Mouse (Mus musculus) megakaryocyte, adult 5-6 weeks (primary cell): ENCODE measurements around the gene Dok4. TPM values are rescaled to one million over a fixed set of nuclear protein-coding genes. Genes with fewer than 3 reads are reported as not detected.

Source experiments
- ATAC-seq: 2 replicates; pipeline ENCODE4 v1.8.0; 2016; ENCODE audit warnings: mild to moderate bottlenecking, inconsistent platforms; ENCODE audit not compliant: poor library complexity, severe bottlenecking
- total RNA-seq, 2 experiments: library from RNA; stranded (forward) in 1 of 2; stranded (reverse) in 1 of 2; fragments of 153-499, 151-499 nt in 1 of 2; fragments of 221-1000, 200-1000 nt in 1 of 2; gene quantifications; 2 replicates each; pipeline versions ENCODE4 v1.2.3 to v1.2.4; 2015 to 2017

Gene Dok4
- total RNA-seq (2015) (0.75 TPM in 1 of 2 replicates, not detected in the other), total RNA-seq (2017) (0.69 and 0.92 TPM in 2 replicates)

DNA sequence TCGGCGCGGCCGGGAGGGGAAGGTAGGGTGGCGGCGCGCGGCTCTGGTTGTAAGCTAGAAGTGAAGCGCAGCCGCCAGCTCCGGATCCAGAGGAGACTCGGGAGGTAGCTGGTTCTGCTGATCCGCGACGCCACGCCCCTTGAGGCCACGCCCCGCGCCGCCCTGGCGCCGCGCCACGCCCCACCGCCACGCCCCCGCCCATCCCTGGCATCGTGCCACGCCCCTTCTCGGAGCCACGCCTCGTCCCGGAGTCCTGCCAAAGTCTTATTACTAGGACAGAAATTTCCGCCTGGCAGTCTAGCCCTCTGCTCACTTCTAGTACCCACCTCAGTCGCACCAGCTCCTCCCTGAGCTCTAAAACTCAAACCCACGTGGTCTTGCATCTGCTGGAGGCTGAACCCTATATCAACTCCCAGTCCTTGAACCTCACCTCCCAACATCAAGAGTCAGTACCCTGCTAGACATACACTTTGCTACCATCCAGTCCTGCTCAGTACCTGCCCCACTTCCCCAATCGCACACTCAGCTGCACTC lies at the start of gene Dok4:
TSS of gene Dok4 (minus strand) at position 134 of the 534 bp plus-strand sequence.
- ATAC-seq, result peak; percentile 83

DNA sequence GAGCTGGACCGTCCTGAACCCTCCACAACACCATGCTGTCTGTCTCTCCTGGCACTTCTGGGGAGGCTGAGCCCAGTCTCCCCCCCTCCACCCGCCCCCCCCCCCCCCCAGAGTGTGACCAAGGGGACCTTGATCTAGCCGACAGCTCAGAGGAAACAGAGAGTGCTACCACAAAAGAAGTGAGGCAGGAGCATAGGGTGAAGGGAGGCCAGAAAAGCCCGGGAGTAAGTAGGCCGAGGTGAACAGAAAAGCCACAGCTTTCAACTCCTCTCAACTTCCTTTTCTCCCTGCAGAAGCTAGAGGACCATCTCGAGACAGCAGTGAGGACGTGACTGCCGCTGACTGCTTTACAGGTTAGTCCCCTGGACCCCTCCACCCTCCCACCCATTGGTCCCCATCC lies 47.3 kb upstream of the Dok4 start, which contains the start of gene Adgrg5:
TSS of gene Adgrg5 (plus strand) at position 290 of the 400 bp plus-strand sequence.
- peak; percentile 37 for ATAC-seq

GRCm38 (mm10) chr8:94922602-94923001 lies 46.5 kb upstream of the Dok4 start:
- ATAC-seq, result peak; percentile 26; the same call in 1 of the 2 replicates

- ATAC-seq, result no peak
Measured at GRCm38 (mm10) chr8:94922176-94922575, 46.0 kb upstream of the Dok4 start.

DNA sequence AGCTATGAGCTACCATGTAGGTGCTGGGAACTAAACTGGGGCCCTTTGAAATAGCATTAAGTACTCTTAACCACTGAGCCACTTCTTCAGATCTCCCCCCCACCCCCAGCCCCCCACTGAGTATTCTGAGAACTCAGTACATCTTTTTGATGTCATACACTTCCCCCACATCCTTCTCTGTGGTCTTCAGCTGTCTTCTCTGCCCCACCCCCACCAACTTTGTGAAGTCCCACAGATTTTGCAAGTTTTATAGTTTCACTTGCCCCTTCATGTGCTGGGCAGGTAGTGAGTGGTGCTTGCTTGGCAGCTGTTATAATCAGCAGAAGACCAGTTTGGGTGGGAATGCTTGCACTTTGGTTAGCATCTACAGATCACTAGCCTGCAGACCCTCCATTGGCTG lies 43.1 kb upstream of the Dok4 start:
- ATAC-seq, result peak; percentile 38

DNA sequence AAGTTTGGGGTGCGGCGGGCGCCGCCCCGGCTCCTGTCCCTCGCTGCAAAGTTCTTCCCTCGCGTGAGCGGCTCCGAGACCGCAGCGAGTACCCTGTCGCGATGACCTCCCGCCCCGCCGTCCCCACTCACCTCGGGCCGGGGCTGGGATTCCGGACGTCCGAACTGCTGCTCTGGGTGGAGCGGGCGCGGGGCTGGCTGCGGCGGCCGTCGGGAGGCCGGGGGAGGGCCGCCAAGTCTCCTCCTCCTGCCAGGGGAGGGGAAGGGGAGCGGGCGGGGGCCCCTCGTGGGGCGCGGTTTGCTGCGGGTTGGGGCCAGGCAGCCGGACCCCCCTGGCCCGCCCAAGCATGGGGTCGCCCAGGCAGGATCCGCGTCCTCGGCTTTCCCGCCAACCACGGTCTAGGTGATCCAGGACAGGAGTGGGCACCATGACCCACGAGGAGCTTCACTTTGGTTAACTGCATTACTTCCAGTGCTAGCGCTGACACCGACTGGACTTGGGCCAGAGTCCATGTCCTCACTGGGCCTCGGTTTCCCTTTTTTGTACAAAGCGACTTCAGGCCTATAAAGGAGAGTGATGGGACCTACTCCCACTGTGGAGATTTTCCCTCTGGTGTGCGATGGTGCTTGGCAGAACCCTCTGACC lies 41.8 kb upstream of the Dok4 start, which contains the start of gene Ccdc102a:
TSS of gene Ccdc102a (minus strand) at position 248 of the 645 bp plus-strand sequence.
- ATAC-seq, result no peak

DNA sequence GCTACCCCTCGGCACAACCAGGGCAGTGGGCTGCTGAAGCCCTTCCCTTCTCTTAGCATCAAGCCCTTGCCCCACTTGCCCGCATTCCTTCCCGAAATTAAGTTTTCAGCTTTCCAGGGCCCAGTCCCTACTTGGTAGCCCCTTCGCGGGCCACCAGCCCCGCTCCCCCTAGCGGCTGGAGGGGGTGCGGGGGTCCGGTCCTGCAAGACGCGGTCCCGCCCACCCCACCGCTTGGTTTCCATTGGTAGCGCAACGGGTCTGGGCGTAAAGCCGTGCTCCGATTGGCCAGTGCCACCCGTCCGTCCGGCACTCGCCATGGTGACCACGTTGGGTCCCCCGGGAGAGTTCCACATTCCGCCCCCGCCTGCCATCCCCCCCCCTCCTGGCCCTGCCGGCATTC lies 41.2 kb upstream of the Dok4 start:
- ATAC-seq, result peak; percentile 90

GRCm38 (mm10) chr8:94916960-94917324 lies 40.8 kb upstream of the Dok4 start:
- ATAC-seq, result no peak

GRCm38 (mm10) chr8:94916311-94916959 lies 40.3 kb upstream of the Dok4 start:
- no peak for ATAC-seq

DNA sequence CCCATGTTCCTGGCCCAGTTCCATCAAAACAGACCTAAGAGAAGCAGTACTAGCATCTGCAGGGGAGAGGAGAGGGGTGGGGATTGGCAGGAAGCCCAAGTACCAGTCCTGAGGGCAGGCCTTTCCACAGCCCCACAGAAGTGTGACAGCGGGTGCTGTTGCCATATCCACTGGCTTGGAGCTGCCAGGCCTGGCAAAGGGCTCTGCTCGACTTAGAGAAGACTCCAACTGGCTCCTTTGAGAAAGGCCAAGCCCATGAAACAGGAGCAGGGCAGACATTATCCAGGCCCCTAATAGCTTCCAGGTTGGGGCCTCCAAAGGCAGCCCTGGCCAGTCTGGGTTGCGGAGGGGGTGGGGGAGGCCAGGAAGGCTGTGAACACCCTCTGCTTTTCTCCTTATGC lies 38.6 kb upstream of the Dok4 start:
- no peak for ATAC-seq

DNA sequence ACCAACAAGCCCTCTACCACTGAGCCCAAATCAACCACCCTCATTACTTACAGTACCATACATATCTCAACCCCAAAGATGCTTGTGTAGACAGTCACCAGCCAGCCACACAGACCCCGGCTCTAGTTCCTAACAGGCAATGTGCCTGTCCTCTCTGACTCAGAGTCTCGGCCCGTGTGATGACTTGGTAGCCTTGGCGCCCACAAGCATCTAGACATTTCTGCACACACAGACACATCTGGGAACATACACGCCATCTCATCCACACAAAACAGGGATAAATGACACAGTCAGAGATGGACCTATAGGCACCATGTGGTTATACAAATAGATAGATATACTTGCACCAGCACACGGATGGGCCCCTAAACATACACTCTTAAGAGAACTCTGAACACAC lies 38.1 kb upstream of the Dok4 start:
- ATAC-seq, result no peak

GRCm38 (mm10) chr8:94913061-94913660 lies 37.0 kb upstream of the Dok4 start:
- no peak for ATAC-seq

DNA sequence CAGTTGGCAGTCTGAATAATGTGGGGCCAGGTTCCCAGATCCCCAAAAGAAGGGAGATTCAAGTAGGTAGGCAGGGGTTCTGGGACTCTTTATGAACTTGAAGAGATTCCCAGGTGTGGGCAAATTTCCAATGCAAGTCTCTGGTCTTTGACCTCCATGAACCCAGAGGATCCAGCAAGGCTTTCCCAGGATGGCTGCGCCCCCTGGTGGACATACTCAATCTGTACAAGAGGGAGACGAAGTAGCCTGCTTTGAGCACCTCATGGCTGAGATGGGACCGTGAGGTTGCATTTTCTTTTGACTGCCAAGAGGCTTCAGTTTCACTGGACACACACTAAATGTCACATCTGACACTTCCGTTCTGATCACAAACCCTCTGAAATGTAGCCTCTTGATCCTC lies 32.7 kb upstream of the Dok4 start:
- peak; percentile 84 for ATAC-seq

DNA sequence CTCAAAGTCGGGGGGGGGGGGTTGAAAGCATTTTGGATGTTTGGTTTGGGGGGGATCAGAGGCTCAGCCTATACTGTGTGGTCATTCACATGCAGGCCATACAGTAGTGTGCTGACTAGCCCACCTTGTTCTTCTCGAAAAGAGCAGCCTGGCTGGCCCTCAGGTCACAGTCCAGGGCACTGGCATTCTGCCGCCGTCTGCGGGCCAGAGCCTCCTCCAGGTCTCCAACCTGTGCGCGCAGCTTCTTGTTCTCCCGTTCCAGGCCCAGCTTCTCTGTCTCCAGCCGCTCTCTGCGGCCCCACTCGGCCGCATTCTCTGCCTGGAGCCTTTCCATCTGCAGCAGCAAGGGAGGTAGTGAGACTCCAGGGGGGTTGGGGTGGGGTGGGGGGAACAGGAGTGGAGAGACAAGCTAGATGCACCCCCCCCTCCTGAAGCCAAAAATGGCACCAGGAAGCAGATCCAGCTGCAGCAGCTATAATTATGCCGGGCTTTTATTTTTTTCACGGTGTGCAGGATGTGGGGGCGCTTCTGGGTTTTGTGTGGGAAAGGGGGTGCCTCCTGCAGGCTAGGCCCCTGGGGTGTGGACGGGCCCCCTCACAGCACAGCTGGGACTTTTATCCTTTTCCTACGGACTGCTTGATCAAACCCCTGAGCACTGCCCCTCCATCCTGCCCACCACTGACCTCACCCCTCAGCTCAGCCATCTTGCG lies 31.6 kb upstream of the Dok4 start:
- ATAC-seq, result no peak

- no peak for ATAC-seq
Measured at GRCm38 (mm10) chr8:94904450-94905175, 28.5 kb upstream of the Dok4 start.

DNA sequence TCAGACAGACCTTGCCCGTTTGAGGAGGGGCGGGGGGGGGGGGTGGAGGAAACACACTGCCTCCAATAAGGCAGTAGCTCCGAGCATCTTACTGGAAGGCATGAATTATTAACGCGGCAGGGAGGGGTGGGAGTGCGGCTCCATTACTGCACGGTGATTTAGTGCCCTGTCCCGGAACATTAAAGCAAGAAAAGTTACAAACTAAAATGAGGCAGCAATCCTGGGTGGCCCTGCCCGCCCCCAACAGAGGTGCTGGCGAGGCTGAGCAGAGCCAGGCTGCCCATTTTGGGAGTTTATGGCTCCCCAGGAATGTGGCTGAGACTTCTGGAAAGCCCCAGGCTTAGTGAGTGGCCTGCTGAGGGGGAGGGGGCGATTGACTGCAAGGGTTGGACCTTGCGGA lies 27.6 kb upstream of the Dok4 start:
- ATAC-seq, result no peak

- no peak for ATAC-seq
Measured at GRCm38 (mm10) chr8:94901031-94901430, 24.9 kb upstream of the Dok4 start.

DNA sequence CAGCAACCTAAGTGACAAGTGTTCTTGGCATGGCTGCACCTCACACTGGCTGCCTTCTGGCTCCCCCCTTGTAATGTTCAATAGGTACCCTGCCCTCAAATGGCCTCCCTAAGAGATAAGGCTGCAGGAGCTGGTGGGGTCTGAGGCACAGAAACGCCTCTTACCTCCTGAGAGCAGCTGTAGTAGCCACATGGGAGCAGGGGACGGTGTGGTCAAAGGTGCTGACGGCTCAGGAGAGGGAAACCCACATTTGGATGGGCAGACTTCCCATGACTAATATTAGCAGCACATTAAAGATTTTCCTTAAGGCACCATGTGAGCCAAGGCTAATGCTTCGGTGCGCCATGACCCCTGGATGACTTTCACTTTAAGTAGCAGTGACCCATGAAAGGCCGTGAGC lies 24.5 kb upstream of the Dok4 start:
- ATAC-seq, result no peak

DNA sequence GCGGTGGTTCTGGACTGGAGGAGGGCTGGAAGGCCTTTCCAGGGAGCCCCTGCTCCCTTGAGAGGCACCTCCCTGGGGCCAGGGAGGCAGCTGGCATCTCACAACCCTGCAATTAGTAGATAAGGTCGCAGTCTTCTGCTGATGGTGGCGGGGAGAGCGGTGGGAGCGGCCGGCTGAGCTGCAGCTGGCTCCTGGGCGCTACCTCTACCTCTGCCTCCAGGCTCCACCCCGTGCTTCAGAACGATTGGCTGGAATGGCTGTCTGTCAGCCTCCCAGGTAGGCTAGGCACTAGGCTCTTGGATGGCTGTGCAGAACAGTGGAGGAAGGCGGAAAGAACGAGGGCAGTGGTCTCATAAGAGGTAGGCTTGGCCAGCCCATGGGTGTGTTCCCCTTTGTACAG lies 23.1 kb upstream of the Dok4 start:
- peak; percentile 49 for ATAC-seq

DNA sequence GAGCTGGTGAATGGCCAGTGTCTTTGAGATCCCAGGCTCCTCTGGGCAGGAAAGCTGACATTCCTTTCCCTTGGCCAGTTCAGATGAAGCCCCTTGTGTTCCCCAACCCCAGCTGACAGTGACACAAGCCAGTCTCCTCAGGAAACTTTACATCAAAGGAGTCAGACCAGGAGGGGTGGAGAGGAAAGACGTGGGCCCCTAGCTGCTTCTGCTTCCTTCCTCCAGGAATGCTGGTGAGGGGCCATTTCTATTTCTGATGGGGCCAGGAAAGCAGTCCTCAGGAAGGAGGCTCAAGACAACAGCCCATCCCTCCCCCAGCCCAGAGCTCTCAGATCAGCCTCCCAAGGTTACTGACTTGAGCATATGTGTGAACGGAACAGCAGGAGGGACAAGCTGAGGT lies 16.8 kb upstream of the Dok4 start:
- ATAC-seq, result no peak
